Mouse (Mus musculus): ENCODE results near the gene Mpp2. TPM values are rescaled to one million over a fixed set of nuclear protein-coding genes. Genes with fewer than 3 reads are reported as not detected.
A peak's percentile ranks its signal among the peaks of the same experiment; 100 is the strongest.

Mpp2 gene
- polyA plus RNA-seq, 1 experiment from 2014 or later, result 2.2 TPM

DNA sequence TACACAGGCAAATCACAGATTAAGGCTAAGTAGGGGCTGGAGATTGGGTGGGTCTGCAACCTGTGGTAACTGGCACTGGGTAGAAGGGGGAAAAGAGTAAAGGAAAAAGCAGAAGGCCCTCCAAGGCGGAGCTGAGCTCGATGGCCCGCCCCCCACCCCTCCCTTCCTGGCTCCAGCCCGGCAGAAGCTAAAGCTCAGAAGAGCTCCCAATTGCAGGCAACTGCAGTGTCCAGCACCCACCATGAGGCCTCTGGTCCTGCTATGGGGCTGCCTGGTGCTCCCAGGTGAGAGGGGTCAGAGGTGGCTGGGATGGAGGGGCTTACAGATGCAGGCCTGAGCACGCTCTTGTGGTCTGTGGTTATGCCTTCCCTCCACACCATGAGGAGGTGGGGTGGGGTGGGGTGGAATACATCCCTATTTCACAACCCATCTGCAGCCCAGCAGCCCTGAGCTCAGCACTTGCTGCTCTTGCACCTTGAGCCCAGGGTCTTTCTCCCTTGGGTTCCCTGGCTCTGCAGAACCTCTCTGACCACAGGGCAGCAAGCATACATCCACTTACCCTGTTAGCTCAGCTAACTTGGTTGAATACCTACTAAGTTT, 46.9 kb downstream of the Mpp2 start, which contains the start of gene Cd300lg:
TSS of gene Cd300lg (plus strand) at position 160 of the 600 bp plus-strand sequence.
- Histone ChIP-seq H3K9me3 (ENCODE audit: control insufficient read depth) (no peaks in the 10 kb centered on the region), H3K4me2 (replicated peaks; ENCODE audit: low read depth) (no peak within 1 kb of the TSS), H3K4me3 (ENCODE audit: low read depth, low read length) (no peak within 1 kb of the TSS), H3K9ac (ENCODE audit: low read depth, low read length) (no peak within 1 kb of the TSS), H3K27ac (ENCODE audit: low read depth, low read length) (no peak within 1 kb of the TSS), H3K4me1 (replicated peaks; ENCODE audit: control insufficient read depth, insufficient read depth, low read length) (no peaks in the 10 kb centered on the region), H3K27me3 (replicated peaks; ENCODE audit: control insufficient read depth, insufficient read depth, low read length) (no peaks in the 10 kb centered on the region), H3K36me3 (ENCODE audit: control insufficient read depth, insufficient read depth) (no peaks in the 10 kb centered on the region)
- no peak for TF ChIP-seq CTCF (IDR thresholded peaks at IDR 0.05; ENCODE audit: low read depth)
- 41% methylated on average over 5 of the region's 5 CpGs for WGBS
- ATAC-seq, result no peak

DNA sequence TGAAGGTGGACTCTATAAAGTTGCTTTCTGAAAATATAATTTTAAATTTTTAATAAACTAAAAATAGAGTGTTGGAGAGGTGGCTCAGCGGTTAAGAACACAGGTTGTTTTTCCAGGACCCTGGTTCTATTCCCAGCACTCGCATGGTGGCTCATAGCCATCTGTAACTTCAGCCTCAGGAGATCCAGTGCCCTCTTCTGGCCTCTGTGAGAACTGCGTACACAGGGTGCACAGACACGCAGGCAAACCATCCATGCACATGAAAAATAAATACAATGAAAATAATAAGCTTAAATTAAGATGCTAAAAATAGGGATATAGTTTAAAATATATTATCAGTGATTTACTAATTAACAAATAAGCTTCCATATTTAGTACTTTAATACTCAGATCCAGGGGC, 47.7 kb downstream of the Mpp2 start:
- H3K9ac ChIP-seq (ENCODE audit: low read depth, low read length), result no peak overlapping the region
- TF ChIP-seq CTCF (IDR thresholded peaks at IDR 0.05; ENCODE audit: low read depth), result no peak
- H3K9me3 ChIP-seq (ENCODE audit: control insufficient read depth), result no peaks in the 10 kb centered on the region
- ATAC-seq, result no peak
- no peaks in the 10 kb centered on the region for H3K36me3 ChIP-seq (ENCODE audit: control insufficient read depth, insufficient read depth)
- H3K4me1 ChIP-seq (replicated peaks; ENCODE audit: control insufficient read depth, insufficient read depth, low read length), result no peaks in the 10 kb centered on the region
- H3K27me3 ChIP-seq (replicated peaks; ENCODE audit: control insufficient read depth, insufficient read depth, low read length), result no peaks in the 10 kb centered on the region
- WGBS, result 70% methylated on average over 4 of the region's 4 CpGs
- H3K4me3 ChIP-seq (ENCODE audit: low read depth, low read length), result no peak overlapping the region
- no peak overlapping the region for H3K27ac ChIP-seq (ENCODE audit: low read depth, low read length)
- no peak overlapping the region for H3K4me2 ChIP-seq (replicated peaks; ENCODE audit: low read depth)

DNA sequence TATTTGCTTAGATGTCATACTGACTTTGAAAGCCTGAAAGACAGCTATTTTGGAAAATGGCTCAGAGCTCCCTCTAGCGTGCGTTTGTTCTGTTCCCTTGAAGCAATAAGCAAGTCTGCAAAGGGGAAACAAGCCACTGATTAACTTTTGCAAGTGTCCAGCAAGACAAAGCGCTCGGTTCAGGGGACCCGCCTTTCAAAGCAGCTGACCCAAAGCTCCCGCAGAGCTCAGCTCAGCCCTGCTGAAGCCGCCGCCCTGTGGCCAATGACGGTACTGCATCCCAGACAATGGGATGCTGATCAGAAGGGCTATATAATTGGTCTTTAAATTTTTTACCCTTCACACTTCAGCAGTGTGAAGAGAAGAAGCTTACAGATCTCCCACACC, 48.2 kb downstream of the Mpp2 start:
- no peaks in the 10 kb centered on the region for H3K4me1 ChIP-seq (replicated peaks; ENCODE audit: control insufficient read depth, insufficient read depth, low read length)
- no peak overlapping the region for H3K4me3 ChIP-seq (ENCODE audit: low read depth, low read length)
- 0 out of 2 replicates have a peak overlapping the region, but pooled peaks have one; percentile 27 for H3K4me2 ChIP-seq (replicated peaks; ENCODE audit: low read depth)
- no peaks in the 10 kb centered on the region for H3K9me3 ChIP-seq (ENCODE audit: control insufficient read depth)
- H3K27me3 ChIP-seq (replicated peaks; ENCODE audit: control insufficient read depth, insufficient read depth, low read length), result no peaks in the 10 kb centered on the region
- H3K36me3 ChIP-seq (ENCODE audit: control insufficient read depth, insufficient read depth), result no peaks in the 10 kb centered on the region
- peak; percentile 96 for TF ChIP-seq CTCF (IDR thresholded peaks at IDR 0.05; ENCODE audit: low read depth)
- H3K9ac ChIP-seq (ENCODE audit: low read depth, low read length), result no peak overlapping the region
- H3K27ac ChIP-seq (ENCODE audit: low read depth, low read length), result no peak overlapping the region
- WGBS, result 0% methylated on average over 9 of the region's 9 CpGs
- ATAC-seq, result peak; percentile 93

DNA sequence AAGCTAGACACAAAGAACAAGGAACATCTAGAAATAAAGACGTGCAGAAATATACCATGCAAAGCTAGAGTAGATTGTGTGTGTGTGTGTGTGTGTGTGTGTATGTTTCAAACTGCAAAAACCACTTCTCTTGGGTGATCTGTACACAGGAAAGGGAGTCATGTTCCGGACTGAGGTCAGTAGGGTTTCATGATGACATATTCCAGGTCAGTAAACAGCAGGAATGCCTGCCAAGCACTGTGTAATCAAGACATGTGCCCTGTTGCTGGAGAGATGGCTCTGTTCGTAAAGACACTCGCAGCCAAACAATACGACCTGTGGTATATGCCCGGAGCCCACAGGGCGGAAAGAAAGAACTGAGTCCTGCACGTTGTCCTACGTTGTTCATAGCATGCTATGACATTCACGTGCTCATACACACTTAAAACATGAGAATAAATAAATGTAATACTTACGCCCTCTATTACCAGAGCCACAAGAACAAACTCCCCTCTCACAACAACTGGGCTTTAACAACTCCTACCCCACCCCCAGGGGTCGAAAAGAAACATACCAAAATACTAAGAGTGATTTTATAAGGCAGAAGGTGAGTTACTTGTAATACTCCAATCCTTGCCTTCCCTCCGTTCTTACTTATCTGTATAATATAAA, 48.7 kb downstream of the Mpp2 start:
- no peak for ATAC-seq
- Histone ChIP-seq H3K4me1 (replicated peaks; ENCODE audit: control insufficient read depth, insufficient read depth, low read length) (no peaks in the 10 kb centered on the region), H3K9ac (ENCODE audit: low read depth, low read length) (no peak overlapping the region), H3K9me3 (ENCODE audit: control insufficient read depth) (no peaks in the 10 kb centered on the region), H3K4me3 (ENCODE audit: low read depth, low read length) (no peak overlapping the region), H3K27me3 (replicated peaks; ENCODE audit: control insufficient read depth, insufficient read depth, low read length) (no peaks in the 10 kb centered on the region), H3K36me3 (ENCODE audit: control insufficient read depth, insufficient read depth) (no peaks in the 10 kb centered on the region), H3K4me2 (replicated peaks; ENCODE audit: low read depth) (0 out of 2 replicates have a peak overlapping the region, but pooled peaks have one; percentile 27), H3K27ac (ENCODE audit: low read depth, low read length) (no peak overlapping the region)
- 48% methylated on average over 13 of the region's 13 CpGs for WGBS
- no peak for TF ChIP-seq CTCF (IDR thresholded peaks at IDR 0.05; ENCODE audit: low read depth)

DNA sequence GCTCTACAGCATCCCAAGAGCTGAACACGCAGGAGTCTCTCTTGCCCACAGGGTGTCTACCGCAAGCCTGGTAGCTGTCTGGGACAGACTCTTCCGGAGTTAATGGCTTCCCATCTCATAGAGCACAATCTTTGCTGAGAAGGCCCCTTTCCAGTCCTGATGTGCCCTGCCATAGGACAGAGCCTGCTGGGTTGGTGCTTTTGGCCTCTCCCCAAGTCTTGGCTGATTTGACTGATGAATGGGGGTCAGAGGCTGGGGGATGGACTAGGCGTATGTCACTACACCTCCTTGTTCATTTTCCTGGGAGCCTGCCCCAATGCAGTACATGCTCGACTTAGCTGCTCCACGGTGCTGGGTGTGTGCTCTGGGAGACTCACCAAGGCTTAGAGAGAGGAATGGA, 50.5 kb downstream of the Mpp2 start:
- no peak for ATAC-seq
- H3K27ac ChIP-seq (ENCODE audit: low read depth, low read length), result no peak overlapping the region
- H3K9ac ChIP-seq (ENCODE audit: low read depth, low read length), result no peak overlapping the region
- H3K36me3 ChIP-seq (ENCODE audit: control insufficient read depth, insufficient read depth), result no peaks in the 10 kb centered on the region
- WGBS, result 83% methylated on average over 6 of the region's 6 CpGs
- H3K9me3 ChIP-seq (ENCODE audit: control insufficient read depth), result no peaks in the 10 kb centered on the region
- no peak for TF ChIP-seq CTCF (IDR thresholded peaks at IDR 0.05; ENCODE audit: low read depth)
- no peak overlapping the region for H3K4me3 ChIP-seq (ENCODE audit: low read depth, low read length)
- H3K4me1 ChIP-seq (replicated peaks; ENCODE audit: control insufficient read depth, insufficient read depth, low read length), result no peaks in the 10 kb centered on the region
- no peaks in the 10 kb centered on the region for H3K27me3 ChIP-seq (replicated peaks; ENCODE audit: control insufficient read depth, insufficient read depth, low read length)
- H3K4me2 ChIP-seq (replicated peaks; ENCODE audit: low read depth), result no peak overlapping the region

DNA sequence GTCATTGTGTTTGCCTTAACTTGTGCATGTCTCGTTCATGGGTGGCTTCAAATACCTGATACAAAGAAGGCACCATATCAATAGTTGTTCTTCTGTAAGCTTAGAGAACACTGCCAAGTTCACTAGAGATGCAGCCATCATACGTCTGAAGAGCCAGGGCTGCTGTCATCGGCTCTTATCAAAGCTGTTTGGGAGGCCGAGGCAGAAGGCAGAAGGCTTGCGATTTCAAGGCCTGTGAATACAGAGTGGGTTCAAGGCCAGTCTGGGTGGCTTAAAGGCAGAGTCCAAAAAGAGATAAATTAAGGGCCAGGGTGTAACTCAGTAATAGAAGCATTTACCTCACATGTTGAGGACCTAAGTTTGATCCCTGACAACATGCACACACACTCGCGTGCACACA, 52.0 kb downstream of the Mpp2 start:
- Histone ChIP-seq H3K9ac (ENCODE audit: low read depth, low read length) (no peak overlapping the region), H3K4me3 (ENCODE audit: low read depth, low read length) (no peak overlapping the region), H3K36me3 (ENCODE audit: control insufficient read depth, insufficient read depth) (no peaks in the 10 kb centered on the region), H3K27ac (ENCODE audit: low read depth, low read length) (no peak overlapping the region), H3K4me2 (replicated peaks; ENCODE audit: low read depth) (no peak overlapping the region), H3K4me1 (replicated peaks; ENCODE audit: control insufficient read depth, insufficient read depth, low read length) (no peaks in the 10 kb centered on the region), H3K9me3 (ENCODE audit: control insufficient read depth) (no peaks in the 10 kb centered on the region), H3K27me3 (replicated peaks; ENCODE audit: control insufficient read depth, insufficient read depth, low read length) (no peaks in the 10 kb centered on the region)
- no peak for TF ChIP-seq CTCF (IDR thresholded peaks at IDR 0.05; ENCODE audit: low read depth)
- no peak for ATAC-seq
- WGBS, result 62% methylated on average over 7 of the region's 7 CpGs
